Mouse (Mus musculus): ENCODE measurements at regions not wholly inside any gene's neighbourhood (a gene's known extent, or its start where the extent isn't known, plus 50 kb on each side); places are given as distances from the start of the nearest gene placed in this dataset.

GRCm38 (mm10) chr10:118753061-118753775, 116.8 kb downstream of the Dyrk2 start:
- Histone ChIP-seq H3K36me3 (ENCODE audit: control insufficient read depth, insufficient read depth, low read length) (no peaks in the 10 kb centered on the region), H3K27me3 (ENCODE audit: control insufficient read depth, insufficient read depth, low read depth, low read length) (no peaks in the 10 kb centered on the region), H3K4me3 (ENCODE audit: low read depth, low read length) (no peak overlapping the region), H3K4me2 (ENCODE audit: low read length) (no peak overlapping the region), H3K4me1 (ENCODE audit: control insufficient read depth, insufficient read depth, low read length) (no peaks in the 10 kb centered on the region), H3K9me3 (replicated peaks; ENCODE audit: control insufficient read depth, low read length, poor library complexity, severe bottlenecking) (no peaks in the 10 kb centered on the region), H3K27ac (ENCODE audit: low read length) (no peak overlapping the region), H3K9ac (ENCODE audit: low read depth, low read length) (no peak overlapping the region)
- no peak for ATAC-seq
- 82% methylated on average over 5 of the region's 5 CpGs for WGBS

- H3K36me3 ChIP-seq (ENCODE audit: control insufficient read depth, insufficient read depth, low read length) = no peaks in the 10 kb centered on the region
- no peak overlapping the region for H3K27ac ChIP-seq (ENCODE audit: low read length)
- no peak overlapping the region for H3K4me3 ChIP-seq (ENCODE audit: low read depth, low read length)
- 79% methylated on average over 13 of the region's 13 CpGs for WGBS
- H3K9me3 ChIP-seq (replicated peaks; ENCODE audit: control insufficient read depth, low read length, poor library complexity, severe bottlenecking) = no peaks in the 10 kb centered on the region
- H3K4me1 ChIP-seq (ENCODE audit: control insufficient read depth, insufficient read depth, low read length) = no peaks in the 10 kb centered on the region
- no peaks in the 10 kb centered on the region for H3K27me3 ChIP-seq (ENCODE audit: control insufficient read depth, insufficient read depth, low read depth, low read length)
- no peak for ATAC-seq
- H3K4me2 ChIP-seq (ENCODE audit: low read length) = no peak overlapping the region
- H3K9ac ChIP-seq (ENCODE audit: low read depth, low read length) = no peak overlapping the region
Observed at GRCm38 (mm10) chr10:118754791-118755190, 115.2 kb downstream of the Dyrk2 start.

- Histone ChIP-seq H3K27ac (ENCODE audit: low read length) (no peak overlapping the region), H3K4me3 (ENCODE audit: low read depth, low read length) (no peak overlapping the region), H3K36me3 (ENCODE audit: control insufficient read depth, insufficient read depth, low read length) (no peaks in the 10 kb centered on the region), H3K27me3 (ENCODE audit: control insufficient read depth, insufficient read depth, low read depth, low read length) (no peaks in the 10 kb centered on the region), H3K9me3 (replicated peaks; ENCODE audit: control insufficient read depth, low read length, poor library complexity, severe bottlenecking) (no peaks in the 10 kb centered on the region), H3K4me2 (ENCODE audit: low read length) (no peak overlapping the region), H3K9ac (ENCODE audit: low read depth, low read length) (no peak overlapping the region), H3K4me1 (ENCODE audit: control insufficient read depth, insufficient read depth, low read length) (0 out of 2 replicates have a peak, but pooled peaks cover 2% of the 10 kb centered on the region)
- peak; percentile 63 for ATAC-seq
- 77% methylated on average over 18 of the region's 18 CpGs for WGBS
Observed at GRCm38 (mm10) chr10:118758825-118759471, 111.1 kb downstream of the Dyrk2 start.

GRCm38 (mm10) chr10:118760441-118760840, 109.6 kb downstream of the Dyrk2 start:
- H3K4me3 ChIP-seq (ENCODE audit: low read depth, low read length) = no peak overlapping the region
- ATAC-seq = no peak
- H3K27ac ChIP-seq (ENCODE audit: low read length) = no peak overlapping the region
- H3K4me2 ChIP-seq (ENCODE audit: low read length) = no peak overlapping the region
- H3K4me1 ChIP-seq (ENCODE audit: control insufficient read depth, insufficient read depth, low read length) = 0 out of 2 replicates have a peak, but pooled peaks cover 2% of the 10 kb centered on the region
- WGBS = 34% methylated on average over 8 of the region's 8 CpGs
- H3K9me3 ChIP-seq (replicated peaks; ENCODE audit: control insufficient read depth, low read length, poor library complexity, severe bottlenecking) = no peaks in the 10 kb centered on the region
- H3K36me3 ChIP-seq (ENCODE audit: control insufficient read depth, insufficient read depth, low read length) = no peaks in the 10 kb centered on the region
- H3K27me3 ChIP-seq (ENCODE audit: control insufficient read depth, insufficient read depth, low read depth, low read length) = no peaks in the 10 kb centered on the region
- H3K9ac ChIP-seq (ENCODE audit: low read depth, low read length) = no peak overlapping the region

GRCm38 (mm10) chr10:118761101-118761868, 108.7 kb downstream of the Dyrk2 start:
- H3K36me3 ChIP-seq (ENCODE audit: control insufficient read depth, insufficient read depth, low read length) = no peaks in the 10 kb centered on the region
- H3K4me3 ChIP-seq (ENCODE audit: low read depth, low read length) = no peak overlapping the region
- ATAC-seq = no peak
- no peak overlapping the region for H3K9ac ChIP-seq (ENCODE audit: low read depth, low read length)
- no peak overlapping the region for H3K4me2 ChIP-seq (ENCODE audit: low read length)
- no peak overlapping the region for H3K27ac ChIP-seq (ENCODE audit: low read length)
- H3K4me1 ChIP-seq (ENCODE audit: control insufficient read depth, insufficient read depth, low read length) = 0 out of 2 replicates have a peak, but pooled peaks cover 2% of the 10 kb centered on the region
- H3K27me3 ChIP-seq (ENCODE audit: control insufficient read depth, insufficient read depth, low read depth, low read length) = no peaks in the 10 kb centered on the region
- H3K9me3 ChIP-seq (replicated peaks; ENCODE audit: control insufficient read depth, low read length, poor library complexity, severe bottlenecking) = no peaks in the 10 kb centered on the region
- WGBS = 80% methylated on average over 10 of the region's 10 CpGs

GRCm38 (mm10) chr10:118765051-118765450, 105.0 kb downstream of the Dyrk2 start:
- H3K9ac ChIP-seq (ENCODE audit: low read depth, low read length) = no peak overlapping the region
- WGBS = 92% methylated on average over 9 of the region's 9 CpGs
- no peak overlapping the region for H3K4me2 ChIP-seq (ENCODE audit: low read length)
- no peak overlapping the region for H3K4me3 ChIP-seq (ENCODE audit: low read depth, low read length)
- H3K4me1 ChIP-seq (ENCODE audit: control insufficient read depth, insufficient read depth, low read length) = 0 out of 2 replicates have a peak, but pooled peaks cover 2% of the 10 kb centered on the region
- ATAC-seq = no peak
- no peaks in the 10 kb centered on the region for H3K36me3 ChIP-seq (ENCODE audit: control insufficient read depth, insufficient read depth, low read length)
- no peaks in the 10 kb centered on the region for H3K9me3 ChIP-seq (replicated peaks; ENCODE audit: control insufficient read depth, low read length, poor library complexity, severe bottlenecking)
- no peak overlapping the region for H3K27ac ChIP-seq (ENCODE audit: low read length)
- no peaks in the 10 kb centered on the region for H3K27me3 ChIP-seq (ENCODE audit: control insufficient read depth, insufficient read depth, low read depth, low read length)

GRCm38 (mm10) chr10:118765544-118766441, 104.2 kb downstream of the Dyrk2 start:
- Histone ChIP-seq H3K4me3 (ENCODE audit: low read depth, low read length) (no peak overlapping the region), H3K27me3 (ENCODE audit: control insufficient read depth, insufficient read depth, low read depth, low read length) (no peaks in the 10 kb centered on the region), H3K9ac (ENCODE audit: low read depth, low read length) (no peak overlapping the region), H3K4me1 (ENCODE audit: control insufficient read depth, insufficient read depth, low read length) (no peaks in the 10 kb centered on the region), H3K9me3 (replicated peaks; ENCODE audit: control insufficient read depth, low read length, poor library complexity, severe bottlenecking) (no peaks in the 10 kb centered on the region), H3K36me3 (ENCODE audit: control insufficient read depth, insufficient read depth, low read length) (no peaks in the 10 kb centered on the region), H3K4me2 (ENCODE audit: low read length) (no peak overlapping the region), H3K27ac (ENCODE audit: low read length) (no peak overlapping the region)
- no peak for ATAC-seq
- WGBS = 73% methylated on average over 14 of the region's 14 CpGs

- Histone ChIP-seq H3K27me3 (ENCODE audit: control insufficient read depth, insufficient read depth, low read depth, low read length) (no peaks in the 10 kb centered on the region), H3K4me2 (ENCODE audit: low read length) (no peak overlapping the region), H3K9me3 (replicated peaks; ENCODE audit: control insufficient read depth, low read length, poor library complexity, severe bottlenecking) (no peaks in the 10 kb centered on the region), H3K36me3 (ENCODE audit: control insufficient read depth, insufficient read depth, low read length) (no peaks in the 10 kb centered on the region), H3K27ac (ENCODE audit: low read length) (no peak overlapping the region), H3K4me1 (ENCODE audit: control insufficient read depth, insufficient read depth, low read length) (no peaks in the 10 kb centered on the region), H3K9ac (ENCODE audit: low read depth, low read length) (no peak overlapping the region), H3K4me3 (ENCODE audit: low read depth, low read length) (no peak overlapping the region)
- 82% methylated on average over 7 of the region's 7 CpGs for WGBS
- no peak for ATAC-seq
Observed at GRCm38 (mm10) chr10:118766826-118767225, 103.2 kb downstream of the Dyrk2 start.
